Mouse (Mus musculus) liver, embryonic 14.5 days (tissue): ENCODE measurements around the gene Sox9. TPM values are rescaled to one million over a fixed set of nuclear protein-coding genes. Genes with fewer than 3 reads are reported as not detected.
A peak's percentile ranks its signal among the peaks of the same experiment; 100 is the strongest.

Source experiments
- ATAC-seq: fragments of 200-750 bp; cut with Nextera tagmentation; 2 replicates; pipeline ENCODE4 v1.8.0; 2017; ENCODE audit warnings: moderate number of reproducible peaks, mild to moderate bottlenecking, moderate library complexity; ENCODE audit not compliant: insufficient read depth
- DNase-seq, 3 experiments: peaks; one replicate each; pipeline ENCODE4 v3.0.0-alpha.2; 2012 to 2013; ENCODE audit warnings: low read depth in 3 of 3, low spot score in 3 of 3
- H3K27ac ChIP-seq: fragments of 300-500 bp; sonication (generic); 2 replicates; pipeline ENCODE4 v1.5.1; 2014; ENCODE audit warnings: moderate library complexity, mild to moderate bottlenecking, control low read depth, inconsistent platforms
- H3K27me3 ChIP-seq: fragments of 300-500 bp; sonication (generic); 2 replicates; pipeline ENCODE4 v1.6.1; 2014; ENCODE audit warnings: mild to moderate bottlenecking, low read length, moderate library complexity; ENCODE audit not compliant: control insufficient read depth, insufficient read depth
- H3K36me3 ChIP-seq: fragments of 300-500 bp; sonication (generic); replicated peaks from 2 replicates; pipeline ENCODE4 v1.6.1; 2014; ENCODE audit warnings: low read depth; ENCODE audit not compliant: control insufficient read depth, insufficient read depth
- H3K4me1 ChIP-seq, 2 experiments: fragments of 200-500 bp in 1 of 2; fragments of 300-500 bp in 1 of 2; sonication (generic) in 1 of 2; replicated peaks; 2 replicates each; pipeline ENCODE4 v1.6.1; 2012 to 2014; ENCODE audit warnings: antibody characterized with exemption in 1 of 2, inconsistent platforms in 1 of 2, low read length in 1 of 2; ENCODE audit not compliant: control insufficient read depth in 2 of 2, insufficient read depth in 2 of 2
- H3K4me2 ChIP-seq: fragments of 300-500 bp; sonication (generic); 2 replicates; pipeline ENCODE4 v1.6.1; 2014; ENCODE audit warnings: low read depth, mild to moderate bottlenecking, control low read depth, moderate library complexity
- H3K4me3 ChIP-seq, 2 experiments: fragments of 200-500 bp in 1 of 2; fragments of 300-500 bp in 1 of 2; sonication (generic) in 1 of 2; 2 replicates each; pipeline ENCODE4 v1.5.1; 2012 to 2014; ENCODE audit warnings: low read depth in 2 of 2, low read length in 2 of 2, mild to moderate bottlenecking in 2 of 2, control low read depth in 1 of 2, inconsistent platforms in 1 of 2, moderate library complexity in 1 of 2; ENCODE audit not compliant: insufficient read depth in 1 of 2
- H3K9ac ChIP-seq: fragments of 300-500 bp; sonication (generic); replicated peaks from 2 replicates; pipeline ENCODE4 v1.6.1; 2014; ENCODE audit warnings: mild to moderate bottlenecking, control low read depth, moderate library complexity
- H3K9me3 ChIP-seq: fragments of 300-500 bp; sonication (generic); 2 replicates; pipeline ENCODE4 v1.6.1; 2016; ENCODE audit warnings: low read length, mixed read lengths; ENCODE audit not compliant: control insufficient read depth
- CTCF ChIP-seq: IDR thresholded peaks from 2 replicates; pipeline ENCODE4 v1.5.1; 2016; ENCODE audit warnings: antibody characterized with exemption, low read depth, control low read depth
- EP300 ChIP-seq: IDR thresholded peaks from 2 replicates; pipeline ENCODE4 v1.6.1; 2016; ENCODE audit warnings: antibody characterized with exemption, low read depth
- WGBS: fragments of 180-500 bp; shearing (Covaris S2); extraction: QIAGEN DNeasy Blood & Tissue Kit; methylation state at CpG from one replicate; pipeline ENCODE4 v1.1.7; 2014; ENCODE audit not compliant: insufficient replicate concordance; 5-methylcytosine and 5-hydroxymethylcytosine counted together
- polyA plus RNA-seq, 2 experiments: library from polyadenylated mRNA; depleted of rRNA in 1 of 2; stranded (reverse) in 1 of 2; unstranded in 1 of 2; fragments of >200 nt; fragmentation: Nextera tagmentation in 1 of 2; extraction: Ambion mirVana in 1 of 2; gene quantifications; 2 replicates each; pipeline versions ENCODE4 v1.2.1 to v1.2.3; 2012 to 2014

Gene Sox9
- polyA plus RNA-seq, 2 experiments: 0.30 to 0.60 TPM

- H3K4me2 ChIP-seq: no peak overlapping the region
- no peaks in the 10 kb centered on the region for H3K4me1 ChIP-seq
- TF ChIP-seq EP300: no peak
- TF ChIP-seq CTCF: no peak
- no peak overlapping the region for H3K27ac ChIP-seq
- 54% methylated on average over 5 of the region's 5 CpGs for WGBS
- H3K36me3 ChIP-seq: no peaks in the 10 kb centered on the region
- H3K27me3 ChIP-seq: no peaks in the 10 kb centered on the region
- ATAC-seq: no peak
- no peaks in the 10 kb centered on the region for H3K9me3 ChIP-seq
- no peak for DNase-seq
- H3K4me3 ChIP-seq: no peak overlapping the region
- H3K9ac ChIP-seq: no peak overlapping the region
Measured at GRCm38 (mm10) chr11:112796379-112796778, 14.4 kb downstream of the Sox9 start.

- ATAC-seq: no peak
- H3K9ac ChIP-seq: no peak overlapping the region
- H3K36me3 ChIP-seq: no peaks in the 10 kb centered on the region
- no peak overlapping the region for H3K27ac ChIP-seq
- TF ChIP-seq CTCF (no peak), EP300 (no peak)
- DNase-seq: no peak
- H3K9me3 ChIP-seq: no peaks in the 10 kb centered on the region
- H3K4me3 ChIP-seq: no peak overlapping the region
- no peak overlapping the region for H3K4me2 ChIP-seq
- H3K27me3 ChIP-seq: no peaks in the 10 kb centered on the region
- H3K4me1 ChIP-seq: no peaks in the 10 kb centered on the region
- WGBS: 35% methylated on average over 13 of the region's 13 CpGs
Measured at GRCm38 (mm10) chr11:112798831-112799382, 16.9 kb downstream of the Sox9 start.

GRCm38 (mm10) chr11:112801189-112801818 is 19.3 kb downstream of the Sox9 start:
- Histone ChIP-seq H3K27ac (no peak overlapping the region), H3K4me2 (no peak overlapping the region), H3K9me3 (no peaks in the 10 kb centered on the region), H3K9ac (no peak overlapping the region), H3K36me3 (no peaks in the 10 kb centered on the region), H3K4me1 (no peaks in the 10 kb centered on the region), H3K27me3 (no peaks in the 10 kb centered on the region), H3K4me3 (no peak overlapping the region)
- 24% methylated on average over 4 of the region's 4 CpGs for WGBS
- DNase-seq (no peak), ATAC-seq (no peak)
- no peak for TF ChIP-seq EP300
- no peak for TF ChIP-seq CTCF

- no peak for TF ChIP-seq CTCF
- no peak overlapping the region for H3K4me3 ChIP-seq
- WGBS: 51% methylated on average over 8 of the region's 8 CpGs
- peak in 1 of 3 experiments; percentile 4 for DNase-seq
- no peak for ATAC-seq
- no peak overlapping the region for H3K4me2 ChIP-seq
- H3K36me3 ChIP-seq: no peaks in the 10 kb centered on the region
- no peaks in the 10 kb centered on the region for H3K27me3 ChIP-seq
- no peak overlapping the region for H3K27ac ChIP-seq
- no peaks in the 10 kb centered on the region for H3K9me3 ChIP-seq
- H3K4me1 ChIP-seq: 0 out of 4 replicates have a peak, but pooled peaks cover 0 to 2% of the 10 kb centered on the region in 2 experiments
- no peak overlapping the region for H3K9ac ChIP-seq
Measured at GRCm38 (mm10) chr11:112807838-112808506, 25.9 kb downstream of the Sox9 start.

- DNase-seq: no peak
- no peak overlapping the region for H3K9ac ChIP-seq
Measured at GRCm38 (mm10) chr11:112810447-112811151, 28.6 kb downstream of the Sox9 start.

More at GRCm38 (mm10) chr11:112810447-112811151, 28.6 kb downstream of the Sox9 start:
- Histone ChIP-seq H3K27me3 (no peaks in the 10 kb centered on the region), H3K4me1 (peaks cover 0 to 2% of the 10 kb centered on the region in 2 experiments; a peak in 1 of 4 replicates), H3K9me3 (no peaks in the 10 kb centered on the region), H3K4me3 (no peak overlapping the region), H3K36me3 (no peaks in the 10 kb centered on the region), H3K4me2 (peak overlapping the region; percentile 28), H3K27ac (no peak overlapping the region)
- no peak for TF ChIP-seq CTCF
- TF ChIP-seq EP300: no peak
- ATAC-seq: no peak
- 2% methylated on average over 17 of the region's 17 CpGs for WGBS
